Mouse (Mus musculus) ES-Bruce4 (cell line): Measurements from ENCODE around the gene B3gnt6.

ENCODE experiments used
- CTCF ChIP-seq: IDR thresholded peaks from one replicate; pipeline ENCODE4 v1.8.1; 2011; ENCODE audit warnings: low read depth, low read length
- EP300 ChIP-seq: IDR thresholded peaks from 2 replicates; pipeline ENCODE4 v1.6.1; 2011; ENCODE audit warnings: low read depth, low read length; ENCODE audit not compliant: insufficient read depth
- POLR2A ChIP-seq: IDR thresholded peaks from one replicate; pipeline ENCODE4 v1.8.1; 2011; ENCODE audit warnings: low read length; ENCODE audit not compliant: insufficient read depth

- no peak for TF ChIP-seq CTCF
- no peak for TF ChIP-seq POLR2A
- TF ChIP-seq EP300 = no peak
Observed at GRCm38 (mm10) chr7:98201493-98202028, 2.3 kb upstream of the B3gnt6 start.
